29 mouse cellular contexts compared by ENCODE assay signal in genomic region chr2:151504226-151504625, GRCm38 (mm10). TPM values are rescaled to one million over a fixed set of nuclear protein-coding genes. Genes with fewer than 3 reads are reported as not detected.
DNase-seq lines count a peak whose midpoint lies in the region; ATAC-seq and TF ChIP-seq lines count a peak whose summit lies in the region.
"Had no signal": no experiment of that assay in that cellular context is flagged by ENCODE, and none has a peak within 500 bp of the region (broad histone marks: within the 10 kb centered on the region; RNA-seq: fewer than 3 reads in every experiment).

No protein-coding gene starts in this region.

- H3K4me1 ChIP-seq in intestine, postnatal 0 days (replicated peaks; ENCODE audit: control insufficient read depth, insufficient read depth, low read length) = no peaks in the 10 kb centered on the region
- no peaks in the 10 kb centered on the region for H3K4me1 ChIP-seq in intestine, embryonic 16.5 days (ENCODE audit: control insufficient read depth, insufficient read depth, low read length)
- no peaks in the 10 kb centered on the region for H3K4me1 ChIP-seq in midbrain, postnatal 0 days (ENCODE audit: insufficient read depth, low read length)
- no peaks in the 10 kb centered on the region for H3K4me1 ChIP-seq in midbrain, embryonic 13.5 days (replicated peaks)
- H3K4me1 ChIP-seq: forebrain, embryonic 12.5 days; hindbrain, embryonic 13.5 days had no signal

- DNase-seq in embryo, embryonic 10.5 days (ENCODE audit: low spot score) = peak; percentile 4
- no peak for DNase-seq in embryo, embryonic 10 days (ENCODE audit: low spot score)
- no peak for DNase-seq in midbrain, postnatal 0 days (ENCODE audit: low spot score)
- no peak for DNase-seq in right cerebral cortex, postnatal 36 days (ENCODE audit: low spot score in 2 of 2)
- no peak for DNase-seq in spleen, postnatal 14 days (ENCODE audit: low spot score in 2 of 2)
- DNase-seq: cerebellum, adult 9-11 months; gastrocnemius, postnatal 14 days; heart, postnatal 10 days; lung, postnatal 14 days; right cerebral cortex, postnatal 25 days; thymus, postnatal 25 days had no signal

- TF ChIP-seq CTCF in intestine, postnatal 0 days (IDR thresholded peaks at IDR 0.05; ENCODE audit: low read depth) = peak; percentile 44
- TF ChIP-seq CTCF in midbrain, postnatal 0 days (IDR thresholded peaks at IDR 0.05) = peak; percentile 32

- H3K27me3 ChIP-seq in intestine, postnatal 0 days (replicated peaks; ENCODE audit: control insufficient read depth, insufficient read depth, low read length) = no peaks in the 10 kb centered on the region
- H3K27me3 ChIP-seq in intestine, embryonic 16.5 days (replicated peaks; ENCODE audit: control insufficient read depth, insufficient read depth, low read length) = no peaks in the 10 kb centered on the region
- H3K27me3 ChIP-seq in midbrain, postnatal 0 days (ENCODE audit: insufficient read depth, low read length) = no peaks in the 10 kb centered on the region
- H3K27me3 ChIP-seq in midbrain, embryonic 13.5 days = no peaks in the 10 kb centered on the region
- H3K27me3 ChIP-seq: forebrain, embryonic 12.5 days; hindbrain, embryonic 13.5 days; liver, embryonic 15.5 days had no signal

- no peak overlapping the region for H3K27ac ChIP-seq in intestine, postnatal 0 days (ENCODE audit: low read depth, low read length)
- no peak overlapping the region for H3K27ac ChIP-seq in intestine, embryonic 16.5 days (ENCODE audit: low read length)
- no peak overlapping the region for H3K27ac ChIP-seq in midbrain, postnatal 0 days (ENCODE audit: low read depth, low read length)
- no peak overlapping the region for H3K27ac ChIP-seq in midbrain, embryonic 13.5 days
- H3K27ac ChIP-seq: forebrain, embryonic 12.5 days; hindbrain, embryonic 13.5 days; liver, embryonic 15.5 days had no signal

- 90% methylated on average over 4 of the region's 4 CpGs for WGBS in intestine, postnatal 0 days
- WGBS in intestine, embryonic 16.5 days = 89% methylated on average over 4 of the region's 4 CpGs
- 91% methylated on average over 4 of the region's 4 CpGs for WGBS in midbrain, postnatal 0 days
- WGBS in midbrain, embryonic 13.5 days = 88% methylated on average over 4 of the region's 4 CpGs

- ATAC-seq in intestine, postnatal 0 days = no peak
- ATAC-seq in intestine, embryonic 16.5 days = no peak
- no peak for ATAC-seq in midbrain, postnatal 0 days (ENCODE audit: low FRiP score)
- no peak for ATAC-seq in midbrain, embryonic 13.5 days
- ATAC-seq: midbrain, embryonic 16.5 days had no signal

- H3K9ac ChIP-seq in intestine, postnatal 0 days (ENCODE audit: low read depth, low read length) = no peak overlapping the region
- H3K9ac ChIP-seq in intestine, embryonic 16.5 days (ENCODE audit: low read depth, low read length) = no peak overlapping the region
- H3K9ac ChIP-seq in midbrain, postnatal 0 days (replicated peaks; ENCODE audit: low read length, poor library complexity, severe bottlenecking) = no peak overlapping the region
- H3K9ac ChIP-seq in midbrain, embryonic 13.5 days (replicated peaks) = no peak overlapping the region
- H3K9ac ChIP-seq: forebrain, embryonic 12.5 days; hindbrain, embryonic 13.5 days; liver, embryonic 15.5 days had no signal

- no peak overlapping the region for H3K4me3 ChIP-seq in intestine, postnatal 0 days (ENCODE audit: low read depth, low read length)
- no peak overlapping the region for H3K4me3 ChIP-seq in intestine, embryonic 16.5 days (ENCODE audit: low read length)
- no peak overlapping the region for H3K4me3 ChIP-seq in midbrain, postnatal 0 days (ENCODE audit: low read depth, low read length)
- no peak overlapping the region for H3K4me3 ChIP-seq in midbrain, embryonic 13.5 days (replicated peaks)
- H3K4me3 ChIP-seq: forebrain, embryonic 12.5 days; hindbrain, embryonic 13.5 days; liver, embryonic 15.5 days had no signal

- H3K36me3 ChIP-seq in intestine, postnatal 0 days (ENCODE audit: control insufficient read depth, insufficient read depth) = peaks cover 69% of the 10 kb centered on the region
- H3K36me3 ChIP-seq in intestine, embryonic 16.5 days (ENCODE audit: control insufficient read depth, insufficient read depth, low read length) = peaks cover 13% of the 10 kb centered on the region
- peaks cover 64% of the 10 kb centered on the region for H3K36me3 ChIP-seq in midbrain, postnatal 0 days (ENCODE audit: insufficient read depth, low read length)
- peaks cover 83% of the 10 kb centered on the region for H3K36me3 ChIP-seq in midbrain, embryonic 13.5 days

- H3K4me2 ChIP-seq in intestine, postnatal 0 days (replicated peaks; ENCODE audit: low read depth) = no peak overlapping the region
- no peak overlapping the region for H3K4me2 ChIP-seq in intestine, embryonic 16.5 days (ENCODE audit: low read depth, low read length)
- H3K4me2 ChIP-seq in midbrain, postnatal 0 days (ENCODE audit: low read depth, low read length, poor library complexity, severe bottlenecking) = no peak overlapping the region
- no peak overlapping the region for H3K4me2 ChIP-seq in midbrain, embryonic 13.5 days (replicated peaks)
- H3K4me2 ChIP-seq: forebrain, embryonic 12.5 days; heart, embryonic 11.5 days; hindbrain, embryonic 13.5 days; liver, embryonic 15.5 days had no signal

- H3K9me3 ChIP-seq in intestine, postnatal 0 days (ENCODE audit: control insufficient read depth) = no peaks in the 10 kb centered on the region
- H3K9me3 ChIP-seq in intestine, embryonic 16.5 days (ENCODE audit: control insufficient read depth, low read length) = no peaks in the 10 kb centered on the region
- no peaks in the 10 kb centered on the region for H3K9me3 ChIP-seq in midbrain, postnatal 0 days (ENCODE audit: low read length)
- no peaks in the 10 kb centered on the region for H3K9me3 ChIP-seq in midbrain, embryonic 13.5 days
- H3K9me3 ChIP-seq: forebrain, embryonic 12.5 days; hindbrain, embryonic 13.5 days; liver, embryonic 15.5 days had no signal

RNA-seq across cellular contexts. Expression of gene Nsfl1c, which starts 10.2 kb away (rescaled TPM):
- polyA plus RNA-seq in intestine, postnatal 0 days (2015; fragmentation: Nextera tagmentation; extraction: Ambion mirVana) = 92.8 and 99.3 TPM in 2 replicates
- 163 and 176 TPM in 2 replicates for polyA plus RNA-seq in intestine, embryonic 16.5 days (2015; fragmentation: Nextera tagmentation; extraction: Ambion mirVana)
- total RNA-seq in midbrain, postnatal 0 days (2014; rRNA removed) = 103 and 107 TPM in 2 replicates
- 244 and 250 TPM in 2 replicates for polyA plus RNA-seq in midbrain, postnatal 0 days (2015; fragmentation: Nextera tagmentation; extraction: Ambion mirVana)
- 292 and 298 TPM in 2 replicates for polyA plus RNA-seq in midbrain, embryonic 13.5 days (2015; fragmentation: Nextera tagmentation; extraction: Ambion mirVana)

RNA-seq across cellular contexts. Expression of gene 4921509C19Rik, which starts 28.3 kb away (rescaled TPM):
- polyA plus RNA-seq in intestine, postnatal 0 days (2015; fragmentation: Nextera tagmentation; extraction: Ambion mirVana) = not detected in 2 replicates
- not detected in 2 replicates for polyA plus RNA-seq in intestine, embryonic 16.5 days (2015; fragmentation: Nextera tagmentation; extraction: Ambion mirVana)
- not detected in 2 replicates for total RNA-seq in midbrain, postnatal 0 days (2014; rRNA removed)
- polyA plus RNA-seq in midbrain, postnatal 0 days (2015; fragmentation: Nextera tagmentation; extraction: Ambion mirVana) = not detected in 2 replicates
- polyA plus RNA-seq in midbrain, embryonic 13.5 days (2015; fragmentation: Nextera tagmentation; extraction: Ambion mirVana) = not detected in 2 replicates
- total RNA-seq: adrenal gland, adult 18-20 months; gastrocnemius, postnatal 14 days; heart, postnatal 10 days; layer of hippocampus, postnatal 14 days; left cerebral cortex, postnatal 25 days; megakaryocyte-erythroid progenitor cell, adult 5-6 weeks; neutrophil, adult 5-6 weeks had no signal
- polyA plus RNA-seq: forebrain, embryonic 12.5 days; frontal cortex, adult 2 months; heart, embryonic 11.5 days; hindbrain, embryonic 13.5 days; intestine, embryonic 14.5 days; kidney, embryonic 14.5 days; large intestine, adult 2 months; limb, embryonic 14.5 days; liver, embryonic 15.5 days; midbrain, embryonic 16.5 days had no signal

RNA-seq across cellular contexts. Expression of gene Fkbp1a, which starts 38.1 kb away (rescaled TPM):
- polyA plus RNA-seq in intestine, postnatal 0 days (2015; fragmentation: Nextera tagmentation; extraction: Ambion mirVana) = 370 and 377 TPM in 2 replicates
- polyA plus RNA-seq in intestine, embryonic 16.5 days (2015; fragmentation: Nextera tagmentation; extraction: Ambion mirVana) = 537 and 561 TPM in 2 replicates
- total RNA-seq in midbrain, postnatal 0 days (2014; rRNA removed) = 79.2 and 79.3 TPM in 2 replicates
- 598 and 619 TPM in 2 replicates for polyA plus RNA-seq in midbrain, postnatal 0 days (2015; fragmentation: Nextera tagmentation; extraction: Ambion mirVana)
- polyA plus RNA-seq in midbrain, embryonic 13.5 days (2015; fragmentation: Nextera tagmentation; extraction: Ambion mirVana) = 507 and 515 TPM in 2 replicates
